Mouse (Mus musculus) inflammation-experienced regulatory T-cells, adult 6 months (primary cell): ENCODE data around the gene 4930564D02Rik. TPM values are rescaled to one million over a fixed set of nuclear protein-coding genes. Genes with fewer than 3 reads are reported as not detected.

Experiments
- ATAC-seq: one replicate; pipeline ENCODE4 v1.8.0; 2017
- polyA plus RNA-seq, 3 experiments: library from polyadenylated mRNA; unstranded; fragments of 100-300 nt; shearing (Covaris generic); gene quantifications; one replicate each; pipeline ENCODE4 v1.2.1; 2017

4930564D02Rik gene
- polyA plus RNA-seq, 3 experiments from 2014 or later = not detected

GRCm38 (mm10) chr3:105113859-105114258 is 47.2 kb downstream of the 4930564D02Rik start:
- ATAC-seq = no peak

- ATAC-seq = peak; percentile 41
These were observed 47.6 kb downstream of the 4930564D02Rik start for GRCm38 (mm10) chr3:105114269-105114668.

GRCm38 (mm10) chr3:105116596-105116995 is 50.0 kb downstream of the 4930564D02Rik start:
- no peak for ATAC-seq

DNA sequence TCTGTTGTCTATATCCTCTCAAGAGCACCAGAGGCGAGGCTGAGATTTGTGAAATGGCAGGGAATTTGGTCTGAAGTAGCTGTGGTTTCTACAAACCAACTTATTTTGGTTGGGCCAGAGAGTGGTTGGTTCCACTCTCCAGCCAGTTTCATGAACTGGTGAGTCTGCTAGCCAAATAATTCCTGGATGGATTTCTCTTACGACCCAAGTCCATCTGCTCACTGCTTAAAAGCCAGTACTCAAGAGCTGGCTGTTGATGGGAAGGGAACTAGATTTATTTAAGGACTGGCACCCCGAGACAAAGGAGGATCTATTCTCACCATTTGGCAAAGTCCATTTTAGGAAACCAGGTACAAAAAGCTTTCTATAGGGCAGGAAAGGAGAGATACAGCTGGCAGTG is 57.1 kb downstream of the 4930564D02Rik start:
- no peak for ATAC-seq

- ATAC-seq = no peak
These were observed 61.2 kb downstream of the 4930564D02Rik start for GRCm38 (mm10) chr3:105127881-105128280.

Other genes starting within 250 kb of the 4930564D02Rik start
- gene Mov10, start 248.3 kb upstream of the 4930564D02Rik start, polyA plus RNA-seq = 10 to 100 TPM; 24.0 to 29.1 (median 26.9) TPM
- 10 to 100 TPM; 27.4 to 30.8 (median 30.8) TPM for gene St7l, start 202.8 kb upstream of the 4930564D02Rik start, polyA plus RNA-seq
- 100 to 1,000 TPM; 260 to 774 (median 501) TPM for gene Capza1, start 202.3 kb upstream of the 4930564D02Rik start, polyA plus RNA-seq
- gene Wnt2b, start 104.9 kb upstream of the 4930564D02Rik start, polyA plus RNA-seq = under 1 TPM; 0.25 to 0.56 (median 0.55) TPM
- gene Cttnbp2nl, start 13.7 kb upstream of the 4930564D02Rik start, polyA plus RNA-seq = under 1 TPM in 1 of 3 experiments, not detected in 2; 0.29 TPM